Mouse (Mus musculus) splenic B cell, adult 2 months (primary cell): ENCODE measurements around the gene Pecam1.

Experiments used
- DNase-seq: peaks from one replicate; pipeline ENCODE4 v3.0.0-alpha.2; 2011; ENCODE audit warnings: low read depth, low spot score
- H3K27me3 ChIP-seq: 2 replicates; pipeline ENCODE4 v1.6.1; 2012; ENCODE audit warnings: mild to moderate bottlenecking, low read length, moderate library complexity, mixed read lengths; ENCODE audit not compliant: control insufficient read depth, poor library complexity, insufficient read depth, severe bottlenecking
- H3K36me3 ChIP-seq: 2 replicates; pipeline ENCODE4 v1.6.1; 2012; ENCODE audit warnings: mild to moderate bottlenecking, low read length, moderate library complexity, mixed read lengths; ENCODE audit not compliant: control insufficient read depth, poor library complexity, insufficient read depth, severe bottlenecking

The Pecam1 gene

GRCm38 (mm10) chr11:106704399-106705111 is 45.9 kb downstream of the Pecam1 start:
- H3K36me3 ChIP-seq, result peaks cover 13% of the 10 kb centered on the region
- no peak for DNase-seq
- H3K27me3 ChIP-seq, result no peaks in the 10 kb centered on the region

GRCm38 (mm10) chr11:106703931-106704330 is 46.5 kb downstream of the Pecam1 start:
- DNase-seq, result no peak
- Histone ChIP-seq H3K36me3 (peaks cover 12% of the 10 kb centered on the region), H3K27me3 (no peaks in the 10 kb centered on the region)

- H3K27me3 ChIP-seq, result no peaks in the 10 kb centered on the region
- DNase-seq, result no peak
- peaks cover 17% of the 10 kb centered on the region for H3K36me3 ChIP-seq
These were observed 47.8 kb downstream of the Pecam1 start for GRCm38 (mm10) chr11:106702584-106702983.

DNA sequence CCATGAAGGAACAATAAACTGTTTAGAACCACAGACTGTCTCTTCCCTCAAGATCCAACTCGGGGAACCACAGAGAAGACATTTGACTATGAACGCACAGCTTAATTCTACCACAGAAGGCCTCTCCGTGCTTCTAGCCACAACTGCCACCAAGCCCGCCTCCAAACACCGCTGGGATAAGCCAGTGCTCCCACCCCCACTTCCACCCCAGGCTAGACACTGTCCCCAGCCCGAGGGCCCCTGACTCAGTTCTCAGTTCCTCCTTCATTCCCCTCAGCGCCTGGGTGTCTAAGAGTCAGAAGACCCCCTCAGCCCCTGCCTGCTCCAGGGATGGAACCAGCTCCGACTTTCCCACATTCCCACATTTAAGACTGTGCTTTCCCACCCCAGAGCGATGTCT is 48.8 kb downstream of the Pecam1 start:
- no peaks in the 10 kb centered on the region for H3K27me3 ChIP-seq
- no peak for DNase-seq

DNA sequence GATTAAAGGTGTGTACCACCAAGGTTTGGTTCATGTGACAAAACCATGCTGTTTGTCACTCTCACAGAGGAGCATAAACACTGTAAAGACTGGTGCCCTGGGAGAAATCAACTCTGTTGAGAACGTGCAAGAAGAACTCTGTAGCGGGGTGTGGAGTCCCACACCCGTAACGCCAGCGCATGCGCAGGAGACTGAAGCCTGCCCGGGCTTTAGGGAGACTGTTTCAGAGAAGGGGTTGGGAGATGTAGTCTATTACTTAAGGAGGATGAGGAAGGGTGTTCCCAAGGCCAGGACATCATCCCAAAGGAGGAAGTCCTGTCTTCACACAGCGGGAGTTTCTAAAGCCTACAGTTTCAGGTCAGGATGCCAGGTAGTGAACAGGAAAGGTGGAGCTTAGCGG is 51.3 kb downstream of the Pecam1 start:
- Histone ChIP-seq H3K27me3 (no peaks in the 10 kb centered on the region), H3K36me3 (peaks cover 34% of the 10 kb centered on the region)
- no peak for DNase-seq

More for the DNA sequence above, 48.8 kb downstream of the Pecam1 start:
- peaks cover 22% of the 10 kb centered on the region for H3K36me3 ChIP-seq

DNA sequence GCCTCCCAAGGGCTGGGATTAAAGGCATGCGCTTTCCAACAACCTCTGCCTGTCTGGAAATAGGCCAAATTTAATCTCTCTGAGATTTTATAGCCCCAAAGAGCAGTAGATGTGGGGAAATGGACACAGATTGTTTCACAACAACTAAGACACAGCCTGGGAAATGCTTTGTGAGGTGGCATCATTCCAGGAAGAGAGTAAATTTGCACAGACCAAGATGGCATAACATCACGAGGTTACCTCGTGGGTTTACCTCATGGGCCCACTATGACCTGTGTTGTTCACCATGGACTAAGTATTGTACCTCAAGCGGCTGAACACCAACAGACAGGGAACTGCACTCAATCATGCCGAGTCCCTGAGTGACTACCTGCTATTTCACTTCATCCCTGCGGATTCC is 52.1 kb downstream of the Pecam1 start:
- no peak for DNase-seq
- H3K36me3 ChIP-seq, result peaks cover 36% of the 10 kb centered on the region
- H3K27me3 ChIP-seq, result no peaks in the 10 kb centered on the region

DNA sequence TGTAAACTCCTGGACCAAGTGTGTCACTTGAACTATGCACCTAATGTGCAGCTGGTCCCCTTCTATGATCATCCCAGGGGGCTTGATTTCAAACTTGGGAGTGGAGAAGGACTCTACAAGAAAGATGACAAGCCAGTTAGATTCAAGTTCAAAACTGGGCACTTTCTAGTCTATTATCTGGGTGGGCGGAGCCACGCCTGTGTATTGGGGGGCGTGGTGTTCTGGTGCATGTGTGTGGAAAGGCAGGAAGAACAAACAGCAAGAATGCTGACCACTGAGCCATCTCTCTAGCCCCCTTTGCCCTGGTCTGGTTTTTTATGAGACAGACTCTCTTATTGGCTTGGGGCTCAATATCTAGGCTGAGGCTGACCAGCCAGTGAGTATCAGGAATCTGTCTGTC is 54.5 kb downstream of the Pecam1 start:
- H3K36me3 ChIP-seq, result peaks cover 35% of the 10 kb centered on the region
- no peak for DNase-seq

DNA sequence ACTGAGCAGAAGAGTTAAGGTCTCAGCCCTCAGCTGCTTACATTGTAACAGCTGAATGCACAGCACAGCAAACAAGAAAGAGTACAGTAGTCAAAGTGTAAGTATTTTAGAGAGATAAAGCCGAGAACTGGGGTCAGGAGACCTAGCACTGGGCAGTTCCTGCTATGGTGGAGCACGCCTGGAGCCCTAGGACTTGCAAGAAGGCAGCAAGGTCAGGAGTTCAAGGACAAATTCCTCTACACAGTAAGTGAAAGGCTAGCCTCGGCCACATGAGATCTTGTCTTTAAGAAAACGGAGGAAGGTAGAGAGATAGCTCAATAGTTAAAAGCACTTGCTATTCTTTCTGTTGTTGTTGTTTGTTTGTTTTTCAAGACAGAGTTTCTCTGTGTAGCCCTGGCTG is 57.5 kb downstream of the Pecam1 start:
- Histone ChIP-seq H3K36me3 (peaks cover 31% of the 10 kb centered on the region), H3K27me3 (no peaks in the 10 kb centered on the region)
- DNase-seq, result no peak

More for the DNA sequence above, 54.5 kb downstream of the Pecam1 start:
- no peaks in the 10 kb centered on the region for H3K27me3 ChIP-seq

GRCm38 (mm10) chr11:106688375-106688774 is 62.1 kb downstream of the Pecam1 start:
- no peak for DNase-seq
- H3K27me3 ChIP-seq, result no peaks in the 10 kb centered on the region
- peaks cover 21% of the 10 kb centered on the region for H3K36me3 ChIP-seq

DNA sequence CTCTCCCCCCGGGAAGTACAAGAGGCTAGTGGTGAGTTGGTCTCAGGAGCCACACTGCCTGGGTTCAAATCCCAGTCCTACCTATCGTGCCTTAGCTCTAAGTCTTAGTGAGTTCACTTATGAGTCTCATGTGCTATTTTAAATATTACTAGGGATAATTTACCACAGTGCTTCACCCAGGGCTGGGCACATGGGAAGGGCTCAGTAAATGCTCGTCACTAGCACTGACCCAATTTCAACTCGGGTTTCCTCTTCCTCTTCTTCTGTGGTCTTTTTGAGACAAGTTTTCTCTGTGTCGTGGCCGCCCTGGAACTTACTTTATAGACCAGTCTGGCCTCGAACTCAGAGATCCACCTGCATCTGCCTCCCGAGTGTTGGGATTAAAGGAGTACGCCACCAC is 63.1 kb downstream of the Pecam1 start:
- no peak for DNase-seq
- H3K27me3 ChIP-seq, result no peaks in the 10 kb centered on the region
- peaks cover 25% of the 10 kb centered on the region for H3K36me3 ChIP-seq

DNA sequence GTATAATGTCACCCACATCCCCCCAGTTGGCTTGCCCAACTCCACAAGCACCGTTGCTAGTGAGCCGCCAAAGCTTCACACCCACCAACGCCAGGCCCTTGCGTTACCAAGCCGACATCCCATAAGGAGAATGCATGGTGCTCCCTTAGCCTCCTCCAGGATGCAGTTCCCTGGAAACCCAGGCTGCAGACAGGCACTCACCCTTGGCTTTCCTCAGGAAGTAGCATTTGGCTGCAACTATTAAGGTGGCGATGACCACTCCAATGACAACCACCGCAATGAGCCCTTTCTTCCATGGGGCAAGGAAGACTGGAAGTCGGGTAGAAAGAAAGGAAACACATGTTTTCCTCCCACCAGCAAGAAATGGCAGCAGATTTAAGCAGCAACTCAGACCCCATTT is 66.4 kb downstream of the Pecam1 start:
- Histone ChIP-seq H3K36me3 (peaks cover 33% of the 10 kb centered on the region), H3K27me3 (no peaks in the 10 kb centered on the region)
- no peak for DNase-seq

GRCm38 (mm10) chr11:106683345-106683744 is 67.1 kb downstream of the Pecam1 start:
- no peaks in the 10 kb centered on the region for H3K27me3 ChIP-seq
- H3K36me3 ChIP-seq, result peaks cover 37% of the 10 kb centered on the region
- DNase-seq, result no peak

- DNase-seq, result no peak
- peaks cover 33% of the 10 kb centered on the region for H3K36me3 ChIP-seq
- H3K27me3 ChIP-seq, result no peaks in the 10 kb centered on the region
These were observed 69.3 kb downstream of the Pecam1 start for GRCm38 (mm10) chr11:106681138-106681537.

DNA sequence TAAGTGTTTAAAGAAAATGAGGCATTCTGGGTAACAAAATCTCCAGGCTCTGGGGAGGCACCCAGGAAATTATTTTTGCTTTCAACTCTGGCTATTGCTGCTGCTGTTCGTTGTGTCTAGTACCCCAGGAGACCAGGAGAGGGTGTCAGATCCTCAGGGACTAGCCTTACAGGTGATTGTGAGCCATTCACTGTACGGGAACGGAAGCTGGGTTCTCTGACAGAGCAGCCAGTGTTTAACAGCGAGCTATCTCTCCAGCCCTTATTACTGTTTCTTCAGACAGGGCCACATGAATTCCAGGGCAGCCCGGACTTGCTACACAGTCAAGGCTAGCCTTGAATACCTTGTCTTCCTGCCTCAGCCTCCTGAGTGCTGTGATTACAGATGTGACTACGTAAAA is 70.6 kb downstream of the Pecam1 start:
- peaks cover 30% of the 10 kb centered on the region for H3K36me3 ChIP-seq
- no peaks in the 10 kb centered on the region for H3K27me3 ChIP-seq
- no peak for DNase-seq

DNA sequence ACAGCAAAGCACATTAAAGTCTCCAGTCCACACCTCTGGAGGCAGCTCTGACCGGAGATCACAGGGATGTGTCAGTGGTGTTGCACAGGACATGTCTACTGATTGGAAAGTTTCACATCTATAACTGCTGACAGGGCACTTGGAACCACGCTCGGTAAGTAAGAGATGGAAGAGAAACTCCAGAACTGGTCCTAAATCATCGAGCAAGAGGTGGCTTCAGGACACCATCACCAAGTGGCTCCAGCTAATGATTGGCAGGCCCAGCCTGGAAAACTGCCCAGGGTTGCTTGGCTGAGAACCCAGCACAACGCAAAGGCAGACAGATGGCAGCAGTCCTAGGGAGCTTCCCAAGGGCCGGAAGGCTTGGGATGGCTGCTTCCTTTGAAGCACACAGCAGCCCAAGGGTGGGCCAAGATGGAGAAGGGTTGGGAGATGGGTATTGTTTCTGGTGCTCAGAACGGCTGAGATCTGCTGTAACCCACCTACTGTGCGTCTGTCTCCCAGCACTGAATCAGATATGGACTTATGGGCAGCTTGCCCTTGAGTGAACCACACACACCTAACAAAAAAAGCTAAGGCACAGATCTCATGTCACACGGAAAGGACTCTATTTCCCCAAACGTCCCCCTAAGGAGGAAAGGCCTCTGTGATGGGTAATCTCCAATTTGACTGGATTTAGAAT is 72.4 kb downstream of the Pecam1 start:
- DNase-seq, result no peak
- Histone ChIP-seq H3K27me3 (no peaks in the 10 kb centered on the region), H3K36me3 (peaks cover 29% of the 10 kb centered on the region)
